Mouse (Mus musculus): ENCODE results near the gene Tmem186. TPM values are rescaled to one million over a fixed set of nuclear protein-coding genes. Genes with fewer than 3 reads are reported as not detected.

Tmem186 gene
- polyA plus RNA-seq, 1 experiment = 18.5 TPM

DNA sequence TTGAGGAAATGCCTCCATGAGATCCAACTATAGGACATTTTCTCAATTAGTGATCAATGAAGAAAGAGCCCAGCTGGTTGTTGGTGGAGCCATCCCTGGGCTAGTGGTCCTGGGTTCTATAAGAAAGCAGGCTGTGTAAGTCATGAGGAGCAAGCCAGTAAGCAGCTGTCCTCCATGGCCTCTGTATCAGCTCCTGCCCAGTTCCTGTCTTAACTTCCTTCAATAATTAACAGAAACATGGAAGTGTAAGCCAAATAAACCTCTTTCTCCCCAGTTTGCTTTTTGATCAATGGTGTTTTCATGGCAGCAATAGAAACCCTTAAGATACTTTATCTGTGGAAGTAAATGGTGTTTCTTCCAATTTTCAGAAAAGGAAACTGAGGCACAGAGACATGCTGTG is 35.3 kb upstream of the Tmem186 start:
- H3K4me3 ChIP-seq (ENCODE audit: control insufficient read depth, insufficient read depth, low read length) = no peak overlapping the region
- H3K27me3 ChIP-seq (ENCODE audit: control insufficient read depth, insufficient read depth, low read length) = no peaks in the 10 kb centered on the region; the same call in 1 of the 2 replicates
- no peaks in the 10 kb centered on the region for H3K36me3 ChIP-seq (ENCODE audit: control insufficient read depth, insufficient read depth, low read length)
- TF ChIP-seq CTCF (IDR thresholded peaks at IDR 0.05; ENCODE audit: borderline replicate concordance, control insufficient read depth, extremely low read depth, insufficient read depth, low read length, poor library complexity) = no peak
- TF ChIP-seq POLR2A (IDR thresholded peaks at IDR 0.05; ENCODE audit: control insufficient read depth, extremely low read depth, insufficient read depth, low read length, poor library complexity) = no peak
- no peak for DNase-seq
- H3K4me1 ChIP-seq (replicated peaks; ENCODE audit: control insufficient read depth, insufficient read depth, low read length) = peaks cover 9% of the 10 kb centered on the region
- H3K27ac ChIP-seq (ENCODE audit: control insufficient read depth, insufficient read depth, low read length) = no peak overlapping the region

GRCm38 (mm10) chr16:8672350-8672687 is 34.8 kb upstream of the Tmem186 start:
- Histone ChIP-seq H3K4me3 (ENCODE audit: control insufficient read depth, insufficient read depth, low read length) (peak overlapping the region; percentile 50), H3K4me1 (replicated peaks; ENCODE audit: control insufficient read depth, insufficient read depth, low read length) (peaks cover 9% of the 10 kb centered on the region), H3K36me3 (ENCODE audit: control insufficient read depth, insufficient read depth, low read length) (no peaks in the 10 kb centered on the region), H3K27me3 (ENCODE audit: control insufficient read depth, insufficient read depth, low read length) (no peaks in the 10 kb centered on the region; the same call in 1 of the 2 replicates), H3K27ac (ENCODE audit: control insufficient read depth, insufficient read depth, low read length) (no peak overlapping the region)
- no peak for TF ChIP-seq POLR2A (IDR thresholded peaks at IDR 0.05; ENCODE audit: control insufficient read depth, extremely low read depth, insufficient read depth, low read length, poor library complexity)
- no peak for TF ChIP-seq CTCF (IDR thresholded peaks at IDR 0.05; ENCODE audit: borderline replicate concordance, control insufficient read depth, extremely low read depth, insufficient read depth, low read length, poor library complexity)
- whole genome bisulfite sequencing = under 1% methylated on average over 18 of the region's 18 CpGs
- DNase-seq = no peak

DNA sequence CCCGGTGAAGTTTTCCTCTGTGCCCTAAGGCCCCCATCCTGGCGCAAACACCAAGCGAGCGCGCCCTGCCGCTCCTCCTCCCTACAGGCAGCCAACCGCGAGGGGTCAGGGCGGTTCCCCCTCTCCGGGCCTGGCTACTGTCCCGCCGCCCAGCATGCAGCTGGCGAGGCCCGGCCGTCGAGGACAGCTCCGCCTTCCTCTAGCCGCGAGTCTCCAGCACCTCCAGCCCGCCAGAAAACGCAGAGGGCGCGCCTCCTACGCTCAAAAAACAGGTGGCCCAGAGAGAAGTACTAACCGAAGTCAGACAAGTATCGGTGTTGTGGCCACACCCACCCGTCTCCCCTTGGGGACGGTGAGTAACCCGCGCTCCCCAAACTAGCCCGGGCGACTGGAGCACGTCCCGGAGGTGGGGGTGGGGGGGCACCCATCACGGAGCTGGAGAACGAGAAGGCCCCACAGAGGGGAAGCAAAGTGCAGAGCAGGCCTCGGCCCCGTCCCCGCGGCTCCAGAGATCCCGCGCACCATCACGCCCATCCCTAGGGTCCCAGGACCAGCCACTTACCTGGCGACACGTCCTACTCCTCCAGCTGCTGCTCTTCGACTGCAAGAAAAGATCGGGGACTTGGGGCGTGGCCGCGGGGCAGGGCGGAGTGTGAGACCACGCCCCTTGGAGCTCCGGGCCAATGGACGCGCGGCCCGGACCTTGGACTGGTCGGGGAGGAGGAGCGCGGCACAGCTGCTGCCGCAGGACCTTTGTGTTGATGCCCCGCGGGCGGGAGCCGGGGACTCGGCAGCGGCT is 34.2 kb upstream of the Tmem186 start, which contains the start of gene Carhsp1:
Gene Carhsp1 (minus strand): TSS at position 605 of the 799 bp plus-strand sequence.
- H3K4me1 ChIP-seq (replicated peaks; ENCODE audit: control insufficient read depth, insufficient read depth, low read length) = peaks cover 9% of the 10 kb centered on the region
- H3K27me3 ChIP-seq (ENCODE audit: control insufficient read depth, insufficient read depth, low read length) = no peaks in the 10 kb centered on the region; the same call in 1 of the 2 replicates
- H3K27ac ChIP-seq (ENCODE audit: control insufficient read depth, insufficient read depth, low read length) = no peak within 1 kb of the TSS
- H3K4me3 ChIP-seq (ENCODE audit: control insufficient read depth, insufficient read depth, low read length) = peak within 1 kb of the TSS; percentile 50
- peak; percentile 97 for DNase-seq
- TF ChIP-seq CTCF (IDR thresholded peaks at IDR 0.05; ENCODE audit: borderline replicate concordance, control insufficient read depth, extremely low read depth, insufficient read depth, low read length, poor library complexity) = 0 out of 2 replicates have a peak, but pooled peaks have one; percentile 41
- peak; percentile 85 for TF ChIP-seq POLR2A (IDR thresholded peaks at IDR 0.05; ENCODE audit: control insufficient read depth, extremely low read depth, insufficient read depth, low read length, poor library complexity)
- WGBS = under 1% methylated on average over 65 of the region's 67 CpGs
- H3K36me3 ChIP-seq (ENCODE audit: control insufficient read depth, insufficient read depth, low read length) = no peaks in the 10 kb centered on the region

DNA sequence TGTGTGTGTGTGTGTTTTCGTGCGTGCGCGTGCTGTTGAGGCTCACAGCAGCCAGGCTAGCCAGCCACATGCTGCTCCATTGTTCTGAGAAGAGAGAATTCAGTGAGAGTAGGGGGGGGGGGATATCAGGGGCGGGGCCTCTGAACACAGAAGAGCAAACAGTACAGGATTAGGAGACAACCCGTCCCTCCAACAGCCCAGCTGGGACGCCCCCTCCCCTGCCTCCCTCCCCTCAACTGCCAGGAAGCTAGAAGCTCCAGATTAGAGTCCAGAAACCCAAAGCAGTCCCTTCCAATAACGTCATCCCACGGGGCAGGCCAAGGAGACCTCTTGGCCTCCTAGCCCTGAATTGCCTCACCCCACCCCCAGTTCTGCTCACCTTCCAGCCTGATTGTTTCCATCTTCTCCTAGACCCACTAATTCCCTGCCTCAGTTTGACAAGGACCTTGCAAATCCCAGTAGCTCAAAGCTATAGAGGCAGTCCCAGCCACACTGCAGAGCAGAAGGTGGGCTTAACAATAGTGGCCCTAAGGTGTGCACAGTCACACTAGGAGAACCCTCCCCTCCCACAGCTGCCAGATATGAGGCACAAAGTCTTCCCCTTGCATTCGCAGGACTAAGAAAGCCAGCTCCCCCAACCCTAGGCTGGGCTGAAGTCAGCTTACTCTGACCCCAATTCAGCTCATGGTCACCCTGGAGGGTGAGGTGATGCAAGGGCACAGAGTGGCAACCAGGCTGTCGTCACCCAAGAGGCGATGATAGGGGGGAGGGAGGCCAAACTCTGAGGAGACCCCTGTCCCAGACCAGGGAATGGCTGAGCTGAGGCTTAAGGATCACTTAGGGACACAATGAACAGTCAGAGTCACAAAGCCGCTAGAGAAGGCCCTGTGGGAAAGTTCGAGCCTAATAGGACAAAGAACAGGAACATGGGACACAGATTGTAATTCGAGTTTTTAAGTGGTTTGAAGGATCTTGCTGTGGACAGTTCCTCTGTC is 32.8 kb upstream of the Tmem186 start:
- Histone ChIP-seq H3K27ac (ENCODE audit: control insufficient read depth, insufficient read depth, low read length) (no peak overlapping the region), H3K4me3 (ENCODE audit: control insufficient read depth, insufficient read depth, low read length) (no peak overlapping the region), H3K36me3 (ENCODE audit: control insufficient read depth, insufficient read depth, low read length) (no peaks in the 10 kb centered on the region), H3K4me1 (replicated peaks; ENCODE audit: control insufficient read depth, insufficient read depth, low read length) (peaks cover 9% of the 10 kb centered on the region), H3K27me3 (ENCODE audit: control insufficient read depth, insufficient read depth, low read length) (no peaks in the 10 kb centered on the region; the same call in 1 of the 2 replicates)
- 74% methylated on average over 15 of the region's 15 CpGs for WGBS
- DNase-seq = no peak
- no peak for TF ChIP-seq CTCF (IDR thresholded peaks at IDR 0.05; ENCODE audit: borderline replicate concordance, control insufficient read depth, extremely low read depth, insufficient read depth, low read length, poor library complexity)
- TF ChIP-seq POLR2A (IDR thresholded peaks at IDR 0.05; ENCODE audit: control insufficient read depth, extremely low read depth, insufficient read depth, low read length, poor library complexity) = no peak

GRCm38 (mm10) chr16:8669432-8669831 is 31.9 kb upstream of the Tmem186 start:
- TF ChIP-seq POLR2A (IDR thresholded peaks at IDR 0.05; ENCODE audit: control insufficient read depth, extremely low read depth, insufficient read depth, low read length, poor library complexity) (no peak), CTCF (IDR thresholded peaks at IDR 0.05; ENCODE audit: borderline replicate concordance, control insufficient read depth, extremely low read depth, insufficient read depth, low read length, poor library complexity) (no peak)
- H3K4me3 ChIP-seq (ENCODE audit: control insufficient read depth, insufficient read depth, low read length) = no peak overlapping the region
- DNase-seq = no peak
- 95% methylated on average over 5 of the region's 5 CpGs for WGBS
- no peaks in the 10 kb centered on the region; the same call in 1 of the 2 replicates for H3K27me3 ChIP-seq (ENCODE audit: control insufficient read depth, insufficient read depth, low read length)
- H3K4me1 ChIP-seq (replicated peaks; ENCODE audit: control insufficient read depth, insufficient read depth, low read length) = peaks cover 9% of the 10 kb centered on the region
- H3K36me3 ChIP-seq (ENCODE audit: control insufficient read depth, insufficient read depth, low read length) = no peaks in the 10 kb centered on the region
- H3K27ac ChIP-seq (ENCODE audit: control insufficient read depth, insufficient read depth, low read length) = no peak overlapping the region

DNA sequence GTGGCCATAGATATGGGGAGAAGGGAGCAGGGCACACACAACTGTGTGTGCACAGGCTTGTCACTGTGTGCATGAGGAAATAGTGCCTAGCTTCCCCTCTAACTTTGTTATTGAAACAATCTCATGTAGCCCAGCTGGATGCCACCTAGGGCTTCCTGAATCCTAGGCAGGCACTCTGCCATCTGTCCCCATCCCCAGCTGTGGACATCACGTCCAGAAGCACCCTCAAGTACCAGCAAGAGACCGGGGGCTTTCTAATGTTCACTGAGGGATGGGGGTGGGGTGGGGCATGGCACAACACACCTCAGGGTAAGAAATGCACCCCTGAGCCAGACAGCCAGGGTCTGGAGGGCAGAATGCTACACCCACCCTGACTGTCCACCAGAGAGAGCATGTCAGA is 30.9 kb upstream of the Tmem186 start:
- WGBS = 91% methylated on average over 2 of the region's 2 CpGs
- Histone ChIP-seq H3K27ac (ENCODE audit: control insufficient read depth, insufficient read depth, low read length) (no peak overlapping the region), H3K36me3 (ENCODE audit: control insufficient read depth, insufficient read depth, low read length) (no peaks in the 10 kb centered on the region), H3K27me3 (ENCODE audit: control insufficient read depth, insufficient read depth, low read length) (no peaks in the 10 kb centered on the region), H3K4me3 (ENCODE audit: control insufficient read depth, insufficient read depth, low read length) (no peak overlapping the region), H3K4me1 (replicated peaks; ENCODE audit: control insufficient read depth, insufficient read depth, low read length) (peaks cover 4% of the 10 kb centered on the region)
- TF ChIP-seq CTCF (IDR thresholded peaks at IDR 0.05; ENCODE audit: borderline replicate concordance, control insufficient read depth, extremely low read depth, insufficient read depth, low read length, poor library complexity) (no peak), POLR2A (IDR thresholded peaks at IDR 0.05; ENCODE audit: control insufficient read depth, extremely low read depth, insufficient read depth, low read length, poor library complexity) (no peak)
- no peak for DNase-seq
